Mouse (Mus musculus) hindbrain, postnatal 0 days (tissue): ENCODE results near the gene Nos1ap. TPM values are rescaled to one million over a fixed set of nuclear protein-coding genes. Genes with fewer than 3 reads are reported as not detected.

Experiments
- ATAC-seq: fragments of 200-750 bp; cut with Nextera tagmentation; 2 replicates; pipeline ENCODE4 v1.8.0; 2017; ENCODE audit warnings: mild to moderate bottlenecking, moderate TSS enrichment, moderate library complexity
- DNase-seq: peaks from one replicate; pipeline ENCODE4 v3.0.0-alpha.2; 2015; ENCODE audit warnings: low spot score
- H3K27ac ChIP-seq: fragments of 300-500 bp; sonication (generic); 2 replicates; pipeline ENCODE4 v1.5.1; 2014; ENCODE audit warnings: mild to moderate bottlenecking
- H3K27me3 ChIP-seq: fragments of 300-500 bp; sonication (generic); 2 replicates; pipeline ENCODE4 v1.6.1; 2014; ENCODE audit warnings: low read length, mixed read lengths; ENCODE audit not compliant: insufficient read depth
- H3K36me3 ChIP-seq: fragments of 300-500 bp; sonication (generic); 2 replicates; pipeline ENCODE4 v1.6.1; 2014; ENCODE audit warnings: low read length, mixed read lengths; ENCODE audit not compliant: insufficient read depth
- H3K4me1 ChIP-seq: fragments of 300-500 bp; sonication (generic); 2 replicates; pipeline ENCODE4 v1.6.1; 2014; ENCODE audit warnings: antibody characterized with exemption, low read length, mixed read lengths; ENCODE audit not compliant: insufficient read depth
- H3K4me2 ChIP-seq: fragments of 300-500 bp; sonication (generic); 2 replicates; pipeline ENCODE4 v1.6.1; 2014; ENCODE audit warnings: low read depth, mild to moderate bottlenecking, low read length, moderate library complexity, mixed read lengths
- H3K4me3 ChIP-seq: fragments of 300-500 bp; sonication (generic); 2 replicates; pipeline ENCODE4 v1.5.1; 2014; ENCODE audit warnings: low read length
- H3K9ac ChIP-seq: fragments of 300-500 bp; sonication (generic); replicated peaks from 2 replicates; pipeline ENCODE4 v1.6.1; 2014; ENCODE audit warnings: mild to moderate bottlenecking, low read length, moderate library complexity, mixed read lengths
- H3K9me3 ChIP-seq: fragments of 300-500 bp; sonication (generic); 2 replicates; pipeline ENCODE4 v1.6.1; 2016; ENCODE audit warnings: low read length, mixed read lengths
- CTCF ChIP-seq: IDR thresholded peaks from 2 replicates; pipeline ENCODE4 v1.5.1; 2016; ENCODE audit warnings: antibody characterized with exemption, control low read depth, low read depth
- WGBS: fragments of 180-500 bp; shearing (Covaris S2); extraction: QIAGEN DNeasy Blood & Tissue Kit; methylation state at CpG from one replicate; pipeline ENCODE4 v1.1.7; 2014; 5-methylcytosine and 5-hydroxymethylcytosine counted together
- polyA plus RNA-seq: library from polyadenylated mRNA; unstranded; fragments of >200 nt; fragmentation: Nextera tagmentation; extraction: Ambion mirVana; gene quantifications from 2 replicates; pipeline ENCODE4 v1.2.1, GENCODE M21; 2015
- total RNA-seq: library from RNA; depleted of rRNA; stranded (reverse); fragments of >200 nt; gene quantifications from 2 replicates; pipeline ENCODE4 v1.2.3, GENCODE M21; 2014; rRNA removed

The Nos1ap gene
- total RNA-seq (10.1 and 29.9 TPM in 2 replicates), polyA plus RNA-seq (12.4 and 14.9 TPM in 2 replicates)

GRCm38 (mm10) chr1:170589219-170590040, at the start of gene Nos1ap:
TSS of gene Nos1ap (minus strand) at chr1:170589861.
- ATAC-seq: peak; percentile 90
- Histone ChIP-seq H3K27me3 (no peaks in the 10 kb centered on the region), H3K4me1 (0 out of 2 replicates have a peak, but pooled peaks cover 4% of the 10 kb centered on the region), H3K9ac (peak within 1 kb of the TSS; percentile 76), H3K27ac (peak within 1 kb of the TSS; percentile 37), H3K4me3 (peak within 1 kb of the TSS; percentile 77), H3K9me3 (no peaks in the 10 kb centered on the region), H3K36me3 (no peaks in the 10 kb centered on the region), H3K4me2 (peak within 1 kb of the TSS; percentile 64)
- peak; percentile 81 for DNase-seq
- WGBS: under 1% methylated on average over 69 of the region's 106 CpGs
- TF ChIP-seq CTCF: no peak

GRCm38 (mm10) chr1:170638941-170639340, 49.3 kb upstream of the Nos1ap start:
- no peak overlapping the region for H3K4me3 ChIP-seq
- ATAC-seq (no peak), DNase-seq (no peak)
- no peak overlapping the region for H3K9ac ChIP-seq
- WGBS: 81% methylated on average over 7 of the region's 7 CpGs
- H3K36me3 ChIP-seq: no peaks in the 10 kb centered on the region
- H3K9me3 ChIP-seq: no peaks in the 10 kb centered on the region
- no peaks in the 10 kb centered on the region for H3K4me1 ChIP-seq
- no peak overlapping the region for H3K27ac ChIP-seq
- H3K4me2 ChIP-seq: no peak overlapping the region
- no peak for TF ChIP-seq CTCF
- no peaks in the 10 kb centered on the region for H3K27me3 ChIP-seq

GRCm38 (mm10) chr1:170632856-170633255, 43.2 kb upstream of the Nos1ap start:
- 73% methylated on average over 4 of the region's 4 CpGs for WGBS
- H3K27ac ChIP-seq: no peak overlapping the region
- H3K4me3 ChIP-seq: no peak overlapping the region
- H3K4me1 ChIP-seq: no peaks in the 10 kb centered on the region
- no peak for ATAC-seq
- no peaks in the 10 kb centered on the region for H3K27me3 ChIP-seq
- no peak for DNase-seq
- no peaks in the 10 kb centered on the region for H3K36me3 ChIP-seq
- no peak for TF ChIP-seq CTCF
- H3K9ac ChIP-seq: no peak overlapping the region
- no peaks in the 10 kb centered on the region for H3K9me3 ChIP-seq
- H3K4me2 ChIP-seq: no peak overlapping the region

- Histone ChIP-seq H3K27ac (no peak overlapping the region), H3K4me1 (no peaks in the 10 kb centered on the region), H3K9ac (no peak overlapping the region), H3K4me3 (no peak overlapping the region), H3K9me3 (no peaks in the 10 kb centered on the region), H3K27me3 (no peaks in the 10 kb centered on the region), H3K36me3 (no peaks in the 10 kb centered on the region), H3K4me2 (no peak overlapping the region)
- ATAC-seq (peak; percentile 76; the same call in 1 of the 2 replicates), DNase-seq (peak; percentile 89)
- peak; percentile 97 for TF ChIP-seq CTCF
- 9% methylated on average over 3 of the region's 3 CpGs for WGBS
Observed at GRCm38 (mm10) chr1:170632385-170632784, 42.7 kb upstream of the Nos1ap start.

GRCm38 (mm10) chr1:170631571-170631970, 41.9 kb upstream of the Nos1ap start:
- Histone ChIP-seq H3K9ac (no peak overlapping the region), H3K4me2 (no peak overlapping the region), H3K36me3 (no peaks in the 10 kb centered on the region), H3K4me3 (no peak overlapping the region), H3K4me1 (no peaks in the 10 kb centered on the region), H3K9me3 (no peaks in the 10 kb centered on the region), H3K27ac (no peak overlapping the region), H3K27me3 (no peaks in the 10 kb centered on the region)
- DNase-seq (no peak), ATAC-seq (no peak)
- no peak for TF ChIP-seq CTCF
- 94% methylated on average over 5 of the region's 5 CpGs for WGBS

- no peak overlapping the region for H3K4me2 ChIP-seq
- 91% methylated on average over 4 of the region's 4 CpGs for WGBS
- H3K27ac ChIP-seq: no peak overlapping the region
- no peaks in the 10 kb centered on the region for H3K27me3 ChIP-seq
- no peaks in the 10 kb centered on the region for H3K9me3 ChIP-seq
- H3K36me3 ChIP-seq: no peaks in the 10 kb centered on the region
- ATAC-seq (no peak), DNase-seq (no peak)
- H3K4me1 ChIP-seq: no peaks in the 10 kb centered on the region
- H3K4me3 ChIP-seq: no peak overlapping the region
- no peak overlapping the region for H3K9ac ChIP-seq
- no peak for TF ChIP-seq CTCF
Observed at GRCm38 (mm10) chr1:170630489-170630888, 40.8 kb upstream of the Nos1ap start.

- Histone ChIP-seq H3K4me3 (no peak overlapping the region), H3K4me2 (no peak overlapping the region), H3K27ac (no peak overlapping the region), H3K4me1 (no peaks in the 10 kb centered on the region), H3K27me3 (no peaks in the 10 kb centered on the region), H3K9ac (no peak overlapping the region), H3K9me3 (0 out of 2 replicates have a peak, but pooled peaks cover 4% of the 10 kb centered on the region), H3K36me3 (no peaks in the 10 kb centered on the region)
- no peak for TF ChIP-seq CTCF
- no peak for DNase-seq
- ATAC-seq: no peak
- WGBS: 90% methylated on average over 1 of the region's 1 CpGs
Observed at GRCm38 (mm10) chr1:170623432-170623831, 33.8 kb upstream of the Nos1ap start.
